Mouse (Mus musculus) layer of hippocampus, adult 11-12 months (tissue): Measurements from ENCODE around the gene Gm45717.

ENCODE experiments used
- DNase-seq: peaks from one replicate; pipeline ENCODE4 v3.0.0; 2022; ENCODE audit warnings: low spot score

The Gm45717 gene

DNA sequence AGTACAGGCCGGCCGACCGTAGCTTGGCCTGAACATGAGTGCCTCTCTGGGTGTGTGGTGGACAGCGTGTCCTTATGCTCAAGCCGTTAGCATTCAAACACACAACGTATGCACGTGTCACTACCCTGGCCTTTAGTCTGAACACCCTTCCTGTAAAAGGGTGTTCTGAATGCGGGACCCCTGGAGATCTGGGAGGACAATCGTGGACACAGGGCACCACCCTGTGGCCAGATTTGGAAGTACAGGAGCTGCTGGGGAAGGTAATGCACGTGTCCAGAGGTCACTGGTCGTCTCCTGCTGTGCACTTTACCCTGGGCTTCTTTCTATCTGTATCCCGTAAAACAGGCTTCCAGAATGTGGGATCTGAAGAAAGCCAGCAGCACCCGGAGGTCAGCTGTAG lies 52.5 kb downstream of the Gm45717 start:
- peak; percentile 79 for DNase-seq

DNA sequence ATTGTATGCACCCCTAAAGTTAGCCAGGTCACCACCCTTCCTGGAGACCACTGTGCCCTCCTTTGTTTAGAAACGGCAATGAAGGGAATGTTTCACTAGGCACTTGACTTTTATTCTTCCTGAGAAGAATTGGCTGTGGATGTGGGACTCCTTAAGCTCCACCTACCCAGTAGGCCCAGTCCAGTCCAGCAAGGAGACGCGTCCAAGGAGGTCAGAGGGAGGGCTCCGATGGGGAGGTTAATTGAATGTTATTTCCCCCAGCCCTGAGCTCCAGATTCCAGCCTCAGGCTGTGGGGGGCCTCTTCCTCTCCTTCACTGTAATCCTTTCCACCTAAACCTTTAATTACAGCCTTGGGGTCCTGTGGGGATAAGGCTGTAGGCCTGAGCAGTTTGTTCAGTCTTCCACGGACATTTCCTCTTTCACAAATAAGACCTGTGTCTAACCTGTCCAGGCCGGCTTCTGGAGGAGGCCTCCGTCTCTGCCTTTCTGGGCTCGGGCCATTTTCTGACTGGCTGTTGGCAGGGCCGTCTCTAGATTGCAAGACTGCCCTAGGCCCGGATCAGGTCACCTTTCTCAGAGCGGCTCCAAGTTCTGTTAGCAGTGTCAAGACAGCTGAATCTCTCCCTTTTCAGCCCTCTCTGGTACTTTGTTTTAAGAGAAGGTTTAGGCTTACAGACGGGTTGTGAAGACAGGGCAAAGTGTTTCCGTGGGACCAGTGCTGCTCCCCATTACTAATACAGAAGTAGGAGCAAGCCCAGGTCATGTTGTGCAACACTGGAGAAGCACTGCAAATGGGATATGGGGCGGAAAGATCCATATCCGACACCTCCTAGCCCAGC lies 53.5 kb downstream of the Gm45717 start:
- no peak for DNase-seq

DNA sequence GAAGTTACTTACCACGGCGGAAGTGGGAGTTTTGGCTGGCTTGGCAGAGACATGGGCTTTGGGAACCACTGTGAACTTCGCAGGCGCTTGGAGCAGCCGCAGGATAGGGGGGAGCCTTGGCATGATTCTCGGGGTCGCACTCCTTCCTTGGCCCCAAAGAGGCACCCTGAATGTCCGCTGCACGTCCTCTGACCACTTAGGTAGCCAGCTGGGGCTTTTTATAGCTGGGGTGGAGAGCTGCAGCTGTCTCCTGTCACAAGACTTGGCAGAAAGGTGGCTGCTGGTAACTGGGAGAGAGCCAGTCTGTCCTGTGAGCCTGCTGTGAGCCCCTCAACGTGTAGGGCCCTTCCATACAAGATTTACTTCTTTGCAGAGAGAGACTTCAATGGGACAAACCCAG lies 55.5 kb downstream of the Gm45717 start, which contains the start of gene Cox8b:
Cox8b (minus strand) TSS at position 227 of the 400 bp plus-strand sequence.
- DNase-seq: no peak
